Mouse (Mus musculus) hindbrain, embryonic 12.5 days (tissue): Measurements from ENCODE around the gene Krtap4-6. TPM values are rescaled to one million over a fixed set of nuclear protein-coding genes. Genes with fewer than 3 reads are reported as not detected.

ENCODE experiments used
- ATAC-seq: fragments of 200-750 bp; cut with Nextera tagmentation; 2 replicates; pipeline ENCODE4 v1.8.0; 2017; ENCODE audit warnings: moderate TSS enrichment; ENCODE audit not compliant: low FRiP score
- H3K27ac ChIP-seq: fragments of 300-500 bp; sonication (generic); 2 replicates; pipeline ENCODE4 v1.5.1; 2016; ENCODE audit warnings: mild to moderate bottlenecking
- H3K27me3 ChIP-seq: fragments of 300-500 bp; sonication (generic); 2 replicates; pipeline ENCODE4 v1.6.1; 2016; ENCODE audit warnings: mild to moderate bottlenecking
- H3K36me3 ChIP-seq: fragments of 300-500 bp; sonication (generic); 2 replicates; pipeline ENCODE4 v1.6.1; 2016; ENCODE audit warnings: mild to moderate bottlenecking
- H3K4me1 ChIP-seq: fragments of 300-500 bp; sonication (generic); 2 replicates; pipeline ENCODE4 v1.6.1; 2016
- H3K4me2 ChIP-seq: fragments of 300-500 bp; sonication (generic); replicated peaks from 2 replicates; pipeline ENCODE4 v1.6.1; 2016; ENCODE audit warnings: mild to moderate bottlenecking
- H3K4me3 ChIP-seq: fragments of 300-500 bp; sonication (generic); 2 replicates; pipeline ENCODE4 v1.5.1; 2016; ENCODE audit warnings: mild to moderate bottlenecking
- H3K9ac ChIP-seq: fragments of 300-500 bp; sonication (generic); 2 replicates; pipeline ENCODE4 v1.6.1; 2016; ENCODE audit warnings: mild to moderate bottlenecking, moderate library complexity
- H3K9me3 ChIP-seq: fragments of 300-500 bp; sonication (generic); replicated peaks from 2 replicates; pipeline ENCODE4 v1.6.1; 2016; ENCODE audit warnings: mild to moderate bottlenecking
- WGBS: fragments of 180-500 bp; shearing (Covaris S2); methylation state at CpG from one replicate; pipeline ENCODE4 v1.1.7; 2016; 5-methylcytosine and 5-hydroxymethylcytosine counted together
- polyA plus RNA-seq: library from polyadenylated mRNA; unstranded; fragments of >200 nt; fragmentation: Nextera tagmentation; extraction: Ambion mirVana; gene quantifications from 2 replicates; pipeline ENCODE4 v1.2.1, GENCODE M21; 2016

Gene Krtap4-6
- polyA plus RNA-seq, 1 experiment from 2014 or later: not detected

DNA sequence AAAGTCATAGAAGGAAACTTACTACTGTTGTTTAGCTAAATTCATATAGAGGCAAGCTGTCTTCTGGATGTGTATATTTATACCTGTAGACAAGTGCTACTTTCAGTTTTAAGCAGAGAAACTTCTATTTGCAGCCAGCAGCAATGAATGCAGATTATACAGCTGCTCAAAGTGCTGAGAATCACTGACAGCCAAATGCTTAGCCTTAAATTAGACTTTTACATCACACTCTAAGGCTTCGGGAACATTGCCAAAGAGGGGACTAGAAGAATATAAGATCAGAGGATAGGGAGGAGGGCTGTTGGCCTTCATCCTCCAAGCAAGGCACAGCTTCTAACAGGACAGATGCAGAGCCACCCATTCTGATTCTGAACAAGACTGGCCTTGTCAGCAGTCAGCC is 28.7 kb downstream of the Krtap4-6 start:
- no peak overlapping the region for H3K4me2 ChIP-seq
- no peaks in the 10 kb centered on the region for H3K4me1 ChIP-seq
- ATAC-seq: no peak
- 76% methylated on average over 1 of the region's 1 CpGs for WGBS
- no peaks in the 10 kb centered on the region for H3K27me3 ChIP-seq
- H3K9me3 ChIP-seq: no peaks in the 10 kb centered on the region
- no peak overlapping the region for H3K9ac ChIP-seq
- H3K4me3 ChIP-seq: no peak overlapping the region
- H3K27ac ChIP-seq: no peak overlapping the region
- no peaks in the 10 kb centered on the region for H3K36me3 ChIP-seq

DNA sequence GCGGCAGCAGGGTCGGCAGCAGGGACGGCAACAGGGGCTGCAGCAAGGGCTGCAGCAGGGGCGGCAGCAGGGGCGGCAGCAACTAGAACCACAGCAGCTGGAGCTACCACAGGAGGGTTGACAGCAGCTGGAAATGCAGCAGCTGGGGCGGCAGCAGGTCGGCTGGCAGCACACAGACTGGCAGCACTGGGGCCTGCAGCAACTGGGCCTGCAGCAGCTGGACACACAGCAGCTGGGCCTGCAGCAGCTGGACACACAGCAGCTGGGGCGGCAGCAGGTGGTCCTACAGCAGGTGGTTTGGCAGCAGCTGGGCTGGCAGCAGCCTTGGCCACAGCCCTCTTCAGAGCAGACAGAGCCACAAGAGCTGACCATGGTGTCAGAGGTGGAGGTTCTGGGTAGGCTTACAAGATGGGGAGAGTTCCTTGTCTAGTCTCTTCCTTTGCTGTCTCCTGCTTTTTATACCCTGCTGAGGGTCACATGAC is 31.1 kb downstream of the Krtap4-6 start, which contains the start of gene Krtap4-2:
Krtap4-2 (minus strand) TSS at position 432 of the 482 bp plus-strand sequence.
- WGBS: 42% methylated on average over 8 of the region's 8 CpGs
- H3K27ac ChIP-seq: no peak within 1 kb of the TSS
- no peak for ATAC-seq

DNA sequence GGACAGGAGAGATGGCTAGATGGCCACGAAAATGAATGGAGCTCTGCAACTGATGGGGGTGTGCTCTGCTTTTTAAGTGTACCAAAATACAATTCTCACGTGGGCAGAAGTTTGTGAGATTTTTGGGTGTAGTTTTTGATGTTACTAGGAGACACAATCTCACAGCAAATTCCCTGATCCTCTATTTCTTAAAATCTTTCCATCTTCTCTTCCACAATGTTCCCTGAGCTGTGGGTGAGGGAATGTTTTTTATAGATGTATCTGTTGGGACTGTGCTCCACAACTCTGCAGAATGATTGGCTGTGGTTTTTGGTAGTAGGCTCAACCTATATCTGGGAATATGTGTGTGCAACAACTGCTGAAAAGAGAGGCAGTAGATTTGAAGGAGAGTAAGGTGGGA is 32.5 kb downstream of the Krtap4-6 start:
- Histone ChIP-seq H3K36me3 (no peaks in the 10 kb centered on the region), H3K27ac (no peak overlapping the region), H3K9ac (no peak overlapping the region), H3K4me1 (no peaks in the 10 kb centered on the region), H3K9me3 (no peaks in the 10 kb centered on the region), H3K27me3 (no peaks in the 10 kb centered on the region), H3K4me2 (no peak overlapping the region), H3K4me3 (no peak overlapping the region)
- no peak for ATAC-seq
- WGBS: 76% methylated on average over 2 of the region's 2 CpGs

More for the DNA sequence above, 31.1 kb downstream of the Krtap4-6 start, which contains the start of gene Krtap4-2:
- Histone ChIP-seq H3K9me3 (no peaks in the 10 kb centered on the region), H3K9ac (no peak within 1 kb of the TSS), H3K4me3 (no peak within 1 kb of the TSS), H3K4me1 (no peaks in the 10 kb centered on the region), H3K4me2 (no peak within 1 kb of the TSS), H3K27me3 (no peaks in the 10 kb centered on the region), H3K36me3 (no peaks in the 10 kb centered on the region)

DNA sequence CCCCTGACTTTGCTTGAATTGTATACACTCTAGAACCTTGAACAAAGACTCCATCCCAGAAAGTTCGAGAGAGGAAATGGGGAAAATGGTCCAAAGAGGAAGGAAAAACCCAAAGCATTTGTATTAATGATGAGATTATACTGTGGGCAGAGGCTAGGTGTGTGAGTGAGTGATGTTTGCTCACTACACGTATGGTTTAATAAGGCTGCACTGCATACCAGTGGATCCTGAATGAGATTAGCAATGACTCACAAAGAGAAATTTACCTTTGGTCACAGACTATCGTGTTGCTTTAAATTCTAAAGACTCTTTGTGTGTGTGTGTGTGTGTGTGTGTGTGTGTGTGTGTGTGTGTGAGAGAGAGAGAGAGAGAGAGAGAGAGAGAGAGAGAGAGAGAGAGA is 34.9 kb downstream of the Krtap4-6 start:
- Histone ChIP-seq H3K36me3 (no peaks in the 10 kb centered on the region), H3K27ac (no peak overlapping the region), H3K4me1 (no peaks in the 10 kb centered on the region), H3K27me3 (no peaks in the 10 kb centered on the region; the same call in 1 of the 2 replicates), H3K4me2 (no peak overlapping the region), H3K4me3 (no peak overlapping the region), H3K9ac (no peak overlapping the region), H3K9me3 (no peaks in the 10 kb centered on the region)
- WGBS: 85% methylated on average over 3 of the region's 3 CpGs
- no peak for ATAC-seq

DNA sequence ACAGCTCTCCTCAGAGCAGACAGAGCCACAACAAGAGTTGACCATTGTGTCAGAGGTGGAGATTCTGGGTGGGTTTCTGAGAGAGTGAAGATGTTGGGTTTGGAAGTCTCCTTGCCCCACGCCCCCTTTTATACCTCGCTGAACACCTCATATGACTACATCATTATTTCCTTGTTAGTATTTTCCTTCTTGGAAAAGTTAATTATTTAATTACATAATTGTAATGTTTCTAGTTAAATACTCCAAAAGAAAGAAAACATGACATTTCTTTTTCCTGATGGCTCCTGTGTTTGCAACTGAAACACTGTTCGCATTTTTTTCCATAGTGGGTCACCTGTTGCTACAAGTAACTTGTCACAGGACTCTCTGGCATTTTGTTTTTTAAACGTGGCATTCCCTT is 37.6 kb downstream of the Krtap4-6 start, which contains the start of gene Krtap4-1:
Krtap4-1 (minus strand) TSS at position 101 of the 400 bp plus-strand sequence.
- H3K27me3 ChIP-seq: no peaks in the 10 kb centered on the region; the same call in 1 of the 2 replicates
- WGBS: 85% methylated on average over 4 of the region's 4 CpGs

DNA sequence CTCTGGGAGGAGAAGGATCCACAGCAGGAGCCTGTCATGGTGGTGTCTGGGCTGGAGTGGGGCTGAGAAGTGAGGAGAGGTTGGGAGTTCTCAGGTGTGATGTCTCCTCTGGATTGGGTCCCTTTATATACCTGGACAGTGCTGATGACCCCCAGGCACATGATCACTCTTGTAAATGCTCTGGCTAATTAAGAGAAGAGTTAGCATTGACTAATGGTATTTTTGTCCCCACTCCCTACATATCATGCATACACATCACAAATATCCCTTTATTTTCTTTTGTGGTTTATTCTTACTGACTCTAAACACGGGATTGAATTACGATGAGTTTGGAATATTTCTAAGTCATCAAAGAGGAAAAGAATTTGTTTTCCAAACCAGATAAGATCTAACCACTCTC is 45.4 kb downstream of the Krtap4-6 start, which contains the start of gene Gm11562:
Gm11562 (minus strand) TSS at position 101 of the 400 bp plus-strand sequence.
- Histone ChIP-seq H3K4me1 (no peaks in the 10 kb centered on the region), H3K27ac (no peak within 1 kb of the TSS), H3K4me2 (no peak within 1 kb of the TSS), H3K9ac (no peak within 1 kb of the TSS), H3K4me3 (no peak within 1 kb of the TSS), H3K36me3 (no peaks in the 10 kb centered on the region), H3K9me3 (no peaks in the 10 kb centered on the region), H3K27me3 (no peaks in the 10 kb centered on the region)
- ATAC-seq: no peak
- 89% methylated on average over 2 of the region's 2 CpGs for WGBS

More for the DNA sequence above, 37.6 kb downstream of the Krtap4-6 start, which contains the start of gene Krtap4-1:
- H3K9ac ChIP-seq: no peak within 1 kb of the TSS
- H3K27ac ChIP-seq: no peak within 1 kb of the TSS
- H3K4me1 ChIP-seq: no peaks in the 10 kb centered on the region
- H3K4me2 ChIP-seq: no peak within 1 kb of the TSS
- no peaks in the 10 kb centered on the region for H3K36me3 ChIP-seq
- H3K9me3 ChIP-seq: no peaks in the 10 kb centered on the region
- H3K4me3 ChIP-seq: no peak within 1 kb of the TSS
- ATAC-seq: no peak

Other genes starting within 250 kb of the Krtap4-6 start
- 0.12 TPM in 1 of 2 replicates, not detected in the other for gene Krt12, start 243.7 kb downstream of the Krtap4-6 start, polyA plus RNA-seq
- gene Krt20, start 227.8 kb downstream of the Krtap4-6 start, polyA plus RNA-seq: 0.35 TPM in 2 replicates
- 0.22 TPM in 1 of 2 replicates, not detected in the other for gene Krt23, start 172.8 kb downstream of the Krtap4-6 start, polyA plus RNA-seq
- not detected in 2 replicates for gene Krt39, start 144.6 kb downstream of the Krtap4-6 start, polyA plus RNA-seq
- gene Krt40, start 122.8 kb downstream of the Krtap4-6 start, polyA plus RNA-seq: not detected in 2 replicates
- gene Krtap3-3, start 115.1 kb downstream of the Krtap4-6 start, polyA plus RNA-seq: not detected in 2 replicates
- gene Krtap3-2, start 109.1 kb downstream of the Krtap4-6 start, polyA plus RNA-seq: not detected in 2 replicates
- gene Gm11939, start 106.5 kb downstream of the Krtap4-6 start, polyA plus RNA-seq: not detected in 2 replicates
- not detected in 2 replicates for gene Krtap3-1, start 99.3 kb downstream of the Krtap4-6 start, polyA plus RNA-seq
- not detected in 2 replicates for gene Krtap1-5, start 84.9 kb downstream of the Krtap4-6 start, polyA plus RNA-seq
- gene Krtap1-4, start 82.3 kb downstream of the Krtap4-6 start, polyA plus RNA-seq: not detected in 2 replicates
- not detected in 2 replicates for gene Krtap1-3, start 74.6 kb downstream of the Krtap4-6 start, polyA plus RNA-seq
- not detected in 2 replicates for gene Krtap9-3, start 67.9 kb downstream of the Krtap4-6 start, polyA plus RNA-seq
- not detected in 2 replicates for gene Gm11938, start 62.7 kb downstream of the Krtap4-6 start, polyA plus RNA-seq
- not detected in 2 replicates for gene Gm11937, start 55.8 kb downstream of the Krtap4-6 start, polyA plus RNA-seq
- gene Krtap2-4, start 51.1 kb downstream of the Krtap4-6 start, polyA plus RNA-seq: not detected in 2 replicates
- not detected in 2 replicates for gene Gm11562, start 45.5 kb downstream of the Krtap4-6 start, polyA plus RNA-seq
- gene Krtap4-1, start 37.7 kb downstream of the Krtap4-6 start, polyA plus RNA-seq: not detected in 2 replicates
- gene Krtap4-2, start 30.9 kb downstream of the Krtap4-6 start, polyA plus RNA-seq: not detected in 2 replicates
- gene Krtap4-7, start 21.9 kb downstream of the Krtap4-6 start, polyA plus RNA-seq: not detected in 2 replicates
- gene Gm11555, start 15.7 kb downstream of the Krtap4-6 start, polyA plus RNA-seq: not detected in 2 replicates
- not detected in 2 replicates for gene Gm11563, start 7.0 kb downstream of the Krtap4-6 start, polyA plus RNA-seq
- not detected in 2 replicates for gene Gm14190, start 24.8 kb upstream of the Krtap4-6 start, polyA plus RNA-seq
- gene Gm14180, start 68.3 kb upstream of the Krtap4-6 start, polyA plus RNA-seq: not detected in 2 replicates
- gene Gm11595, start 107.0 kb upstream of the Krtap4-6 start, polyA plus RNA-seq: not detected in 2 replicates
- gene Krtap4-8, start 114.7 kb upstream of the Krtap4-6 start, polyA plus RNA-seq: not detected in 2 replicates
- not detected in 2 replicates for gene Krtap4-9, start 119.2 kb upstream of the Krtap4-6 start, polyA plus RNA-seq
- gene Gm11596, start 127.5 kb upstream of the Krtap4-6 start, polyA plus RNA-seq: not detected in 2 replicates
- not detected in 2 replicates for gene Gm11569, start 133.0 kb upstream of the Krtap4-6 start, polyA plus RNA-seq
- gene Gm11554, start 138.5 kb upstream of the Krtap4-6 start, polyA plus RNA-seq: not detected in 2 replicates
- gene Krtap4-13, start 143.9 kb upstream of the Krtap4-6 start, polyA plus RNA-seq: not detected in 2 replicates
- not detected in 2 replicates for gene Gm11564, start 149.7 kb upstream of the Krtap4-6 start, polyA plus RNA-seq
- not detected in 2 replicates for gene 2300003K06Rik, start 172.1 kb upstream of the Krtap4-6 start, polyA plus RNA-seq
- gene Krtap4-16, start 185.6 kb upstream of the Krtap4-6 start, polyA plus RNA-seq: not detected in 2 replicates
- not detected in 2 replicates for gene Gm11568, start 192.0 kb upstream of the Krtap4-6 start, polyA plus RNA-seq
- not detected in 2 replicates for gene Gm11559, start 198.5 kb upstream of the Krtap4-6 start, polyA plus RNA-seq
- not detected in 2 replicates for gene Krtap9-1, start 207.4 kb upstream of the Krtap4-6 start, polyA plus RNA-seq
- not detected in 2 replicates for gene Gm11567, start 213.2 kb upstream of the Krtap4-6 start, polyA plus RNA-seq
- gene Krtap31-1, start 242.0 kb upstream of the Krtap4-6 start, polyA plus RNA-seq: not detected in 2 replicates
- gene Gm11565, start 248.8 kb upstream of the Krtap4-6 start, polyA plus RNA-seq: not detected in 2 replicates